Mouse (Mus musculus) midbrain, embryonic 10.5 days (tissue): ENCODE measurements around the gene Zfp775. TPM values are rescaled to one million over a fixed set of nuclear protein-coding genes. Genes with fewer than 3 reads are reported as not detected.

ENCODE experiments used
- DNase-seq: peaks from one replicate; pipeline ENCODE4 v3.0.0-alpha.2; 2017; ENCODE audit warnings: low spot score
- H3K27ac ChIP-seq: fragments of 300-500 bp; sonication (generic); replicated peaks from 2 replicates; pipeline ENCODE4 v1.5.1; 2016; ENCODE audit warnings: mild to moderate bottlenecking
- H3K27me3 ChIP-seq: fragments of 300-500 bp; sonication (generic); 2 replicates; pipeline ENCODE4 v1.6.1; 2016; ENCODE audit warnings: low read depth, mild to moderate bottlenecking; ENCODE audit not compliant: poor library complexity, severe bottlenecking
- H3K36me3 ChIP-seq: fragments of 300-500 bp; sonication (generic); 2 replicates; pipeline ENCODE4 v1.6.1; 2016; ENCODE audit warnings: mild to moderate bottlenecking, moderate library complexity
- H3K4me1 ChIP-seq: fragments of 300-500 bp; sonication (generic); 2 replicates; pipeline ENCODE4 v1.6.1; 2016
- H3K4me3 ChIP-seq: fragments of 300-500 bp; sonication (generic); 2 replicates; pipeline ENCODE4 v1.5.1; 2016; ENCODE audit warnings: mild to moderate bottlenecking, moderate library complexity
- H3K9me3 ChIP-seq: fragments of 300-500 bp; sonication (generic); replicated peaks from 2 replicates; pipeline ENCODE4 v1.6.1; 2016; ENCODE audit warnings: mild to moderate bottlenecking
- WGBS: fragments of 180-500 bp; shearing (Covaris S2); methylation state at CpG from one replicate; pipeline ENCODE4 v1.1.7; 2016; 5-methylcytosine and 5-hydroxymethylcytosine counted together
- polyA plus RNA-seq: library from polyadenylated mRNA; unstranded; fragments of >200 nt; fragmentation: Nextera tagmentation; extraction: Ambion mirVana; gene quantifications from 2 replicates; pipeline ENCODE4 v1.2.1, GENCODE M21; 2016

The Zfp775 gene
- 10.3 and 11.4 TPM in 2 replicates for polyA plus RNA-seq

DNA sequence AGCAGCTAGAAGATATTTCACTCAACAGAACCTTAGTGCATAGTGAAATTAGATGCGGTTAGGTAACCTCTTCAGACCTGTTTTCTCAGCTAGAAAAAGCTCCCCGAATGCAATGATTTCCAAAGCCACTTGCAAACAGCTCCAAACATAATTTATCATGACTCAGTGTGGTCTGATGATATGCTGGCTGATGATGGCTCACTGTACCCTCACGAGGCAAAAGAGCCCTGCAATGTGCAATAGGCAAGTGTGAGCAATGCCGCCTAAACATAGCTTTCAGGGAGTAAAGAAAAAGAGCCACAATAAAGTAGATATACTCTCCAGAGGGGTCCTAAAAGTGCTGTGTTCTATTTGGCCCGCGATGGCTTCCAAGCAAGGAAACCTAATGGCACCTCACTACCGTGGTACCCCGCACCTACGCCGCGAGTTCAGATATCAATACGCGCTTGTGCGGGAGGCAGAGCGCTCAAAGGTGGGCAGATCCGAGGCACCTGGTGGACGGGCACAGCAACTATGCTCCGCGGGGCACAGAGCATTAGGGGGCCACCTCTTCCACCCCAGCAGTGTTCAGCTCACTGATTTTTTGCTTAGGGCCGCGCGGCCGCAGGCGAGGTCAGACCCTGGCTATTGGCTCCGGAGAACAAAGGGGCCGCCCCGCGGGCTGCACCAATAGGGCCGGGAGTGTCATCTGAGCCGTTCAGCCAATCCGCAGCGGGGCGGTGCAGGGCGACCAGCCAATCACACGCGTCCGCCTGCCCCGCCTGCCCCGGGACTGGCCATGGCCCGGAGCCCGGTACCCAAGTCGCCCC, at the start of gene Zfp775:
Zfp775 (plus strand) TSS at position 793 of the 809 bp plus-strand sequence.
- Histone ChIP-seq H3K27ac (peak within 1 kb of the TSS; percentile 94), H3K36me3 (peaks cover 46% of the 10 kb centered on the region), H3K4me1 (peaks cover 21% of the 10 kb centered on the region), H3K4me3 (peak within 1 kb of the TSS; percentile 66), H3K27me3 (no peaks in the 10 kb centered on the region), H3K9me3 (peaks cover 15% of the 10 kb centered on the region)
- DNase-seq = peak; percentile 97
- WGBS = 6% methylated on average over 42 of the region's 42 CpGs

GRCm38 (mm10) chr6:48552918-48553317, 48.9 kb upstream of the Zfp775 start:
- H3K4me3 ChIP-seq = no peak overlapping the region
- H3K27me3 ChIP-seq = no peaks in the 10 kb centered on the region
- H3K36me3 ChIP-seq = peaks cover 13% of the 10 kb centered on the region
- no peak for DNase-seq
- H3K9me3 ChIP-seq = no peaks in the 10 kb centered on the region
- peaks cover 21% of the 10 kb centered on the region for H3K4me1 ChIP-seq
- no peak overlapping the region for H3K27ac ChIP-seq
- WGBS = 65% methylated on average over 4 of the region's 4 CpGs

DNA sequence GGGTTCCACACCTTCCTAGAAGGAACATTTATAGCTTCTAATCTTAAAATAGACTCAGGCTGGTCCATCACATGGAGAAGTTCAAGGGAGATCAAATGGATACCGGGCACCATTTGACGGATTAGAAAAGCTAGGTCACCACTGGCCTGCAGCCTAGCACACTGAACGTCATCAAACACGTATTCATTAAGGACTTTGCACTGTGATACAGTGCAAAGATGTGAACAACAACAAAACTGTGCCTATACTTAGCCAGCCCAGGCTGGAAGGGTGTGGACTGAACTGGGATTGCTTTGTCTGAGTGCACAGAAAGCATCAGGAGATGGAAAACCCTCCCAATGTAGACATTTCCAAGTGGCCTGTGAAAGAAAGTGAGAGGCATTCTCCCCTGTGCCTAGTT, 48.0 kb upstream of the Zfp775 start:
- Histone ChIP-seq H3K36me3 (peaks cover 19% of the 10 kb centered on the region), H3K4me3 (peak overlapping the region; percentile 63), H3K27ac (peak overlapping the region; percentile 92), H3K4me1 (peaks cover 21% of the 10 kb centered on the region), H3K27me3 (no peaks in the 10 kb centered on the region), H3K9me3 (no peaks in the 10 kb centered on the region)
- 87% methylated on average over 4 of the region's 4 CpGs for WGBS
- no peak for DNase-seq

- peaks cover 21% of the 10 kb centered on the region for H3K4me1 ChIP-seq
- peak within 1 kb of the TSS; percentile 92 for H3K27ac ChIP-seq
- H3K9me3 ChIP-seq = no peaks in the 10 kb centered on the region
- H3K27me3 ChIP-seq = no peaks in the 10 kb centered on the region
- peaks cover 25% of the 10 kb centered on the region for H3K36me3 ChIP-seq
- DNase-seq = peak; percentile 93
- under 1% methylated on average over 39 of the region's 39 CpGs for WGBS
- peak within 1 kb of the TSS; percentile 63 for H3K4me3 ChIP-seq
Measured at GRCm38 (mm10) chr6:48554280-48555103, 47.4 kb upstream of the Zfp775 start, which contains the start of gene Lrrc61. Gene Lrrc61 (plus strand): TSS chr6:48554796.

- Histone ChIP-seq H3K4me1 (peaks cover 21% of the 10 kb centered on the region), H3K4me3 (peak overlapping the region; percentile 63), H3K27ac (peak overlapping the region; percentile 92), H3K36me3 (peaks cover 27% of the 10 kb centered on the region), H3K27me3 (no peaks in the 10 kb centered on the region), H3K9me3 (no peaks in the 10 kb centered on the region)
- 31% methylated on average over 13 of the region's 14 CpGs for WGBS
- peak; percentile 66 for DNase-seq
Measured at GRCm38 (mm10) chr6:48555104-48555890, 46.6 kb upstream of the Zfp775 start.

DNA sequence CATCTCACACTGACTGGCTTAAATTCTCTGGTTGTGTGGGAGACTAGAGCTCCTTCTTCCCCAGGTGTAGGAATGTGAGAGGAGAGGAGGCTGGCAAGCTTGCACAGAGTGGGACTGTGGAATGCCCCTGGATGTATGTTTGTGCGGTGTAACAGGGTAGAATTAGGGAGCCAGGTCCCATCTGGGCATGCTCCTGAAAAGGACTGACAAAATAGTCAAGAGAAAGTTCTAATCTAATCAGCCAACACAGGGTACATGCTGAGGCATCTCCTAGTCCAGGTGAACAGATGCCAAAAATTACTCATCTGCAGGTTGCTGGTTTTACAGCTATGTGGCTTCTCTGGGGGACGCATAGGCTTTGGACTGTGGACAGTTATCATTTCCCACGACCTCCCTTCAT, 45.9 kb upstream of the Zfp775 start:
- Histone ChIP-seq H3K9me3 (no peaks in the 10 kb centered on the region), H3K4me3 (peak overlapping the region; percentile 63), H3K4me1 (peaks cover 21% of the 10 kb centered on the region), H3K27me3 (no peaks in the 10 kb centered on the region), H3K36me3 (peaks cover 30% of the 10 kb centered on the region), H3K27ac (peak overlapping the region; percentile 92)
- 88% methylated on average over 3 of the region's 3 CpGs for WGBS
- DNase-seq = no peak

DNA sequence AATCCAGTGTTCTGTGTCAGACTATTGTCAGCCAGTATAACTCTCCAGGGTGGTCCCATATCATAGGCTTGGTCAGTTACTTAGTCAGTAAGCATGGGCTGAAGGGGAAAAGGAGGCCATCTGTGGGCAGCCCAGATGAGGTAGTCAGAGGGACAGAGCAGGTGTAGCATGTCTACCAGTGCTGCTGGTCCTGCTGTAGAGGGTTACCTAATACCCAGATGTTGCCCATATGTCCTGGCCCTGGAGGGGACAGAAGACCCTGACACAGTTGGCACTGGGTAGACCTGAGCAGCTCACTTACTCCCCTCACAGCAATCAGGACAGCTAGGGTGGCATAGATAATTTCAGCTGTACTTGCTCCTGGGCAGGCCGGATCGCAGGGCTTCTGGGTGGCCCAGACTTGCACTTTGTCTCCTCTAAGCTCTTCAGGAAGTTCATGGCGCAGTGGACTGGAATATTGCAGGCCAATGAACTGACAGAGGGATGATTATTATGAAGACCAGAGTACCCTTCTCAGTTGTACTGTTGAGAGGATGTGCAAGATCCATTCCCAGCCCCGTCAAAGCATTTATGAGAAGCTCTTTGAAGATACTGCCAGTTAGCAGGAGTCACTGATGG, 36.1 kb upstream of the Zfp775 start:
- H3K9me3 ChIP-seq = no peaks in the 10 kb centered on the region
- H3K4me3 ChIP-seq = no peak overlapping the region
- no peaks in the 10 kb centered on the region for H3K27me3 ChIP-seq
- H3K36me3 ChIP-seq = peaks cover 72% of the 10 kb centered on the region
- H3K4me1 ChIP-seq = no peaks in the 10 kb centered on the region
- no peak for DNase-seq
- 94% methylated on average over 4 of the region's 4 CpGs for WGBS
- H3K27ac ChIP-seq = no peak overlapping the region

DNA sequence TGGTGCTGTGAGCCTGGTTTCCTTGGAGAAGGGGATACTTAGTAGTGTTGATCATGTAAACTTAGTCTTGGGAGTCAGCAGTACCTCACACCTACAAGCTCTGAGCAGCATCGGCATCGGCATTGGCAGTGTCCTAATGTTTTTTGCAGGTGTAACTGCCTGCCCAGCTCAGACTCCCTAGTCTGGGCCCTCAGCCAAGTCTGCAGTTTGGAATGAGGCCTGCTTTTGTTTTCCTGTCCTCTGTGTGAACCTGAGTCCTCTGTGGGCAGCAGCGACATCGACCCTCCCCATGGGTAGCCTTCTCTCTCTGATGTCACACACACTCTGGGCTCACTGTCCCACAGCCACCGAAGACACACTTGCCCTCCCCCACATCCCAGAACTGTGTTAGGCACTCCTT, 35.6 kb upstream of the Zfp775 start:
- 95% methylated on average over 5 of the region's 5 CpGs for WGBS
- Histone ChIP-seq H3K36me3 (peaks cover 69% of the 10 kb centered on the region), H3K4me1 (no peaks in the 10 kb centered on the region), H3K27ac (no peak overlapping the region), H3K9me3 (no peaks in the 10 kb centered on the region), H3K27me3 (no peaks in the 10 kb centered on the region), H3K4me3 (no peak overlapping the region)
- no peak for DNase-seq

GRCm38 (mm10) chr6:48568036-48568984, 33.6 kb upstream of the Zfp775 start:
- peaks cover 55% of the 10 kb centered on the region for H3K36me3 ChIP-seq
- H3K9me3 ChIP-seq = no peaks in the 10 kb centered on the region
- no peak for DNase-seq
- H3K4me1 ChIP-seq = peaks cover 5% of the 10 kb centered on the region; the same call in 1 of the 2 replicates
- no peak overlapping the region for H3K4me3 ChIP-seq
- 88% methylated on average over 21 of the region's 21 CpGs for WGBS
- H3K27me3 ChIP-seq = no peaks in the 10 kb centered on the region
- H3K27ac ChIP-seq = no peak overlapping the region

DNA sequence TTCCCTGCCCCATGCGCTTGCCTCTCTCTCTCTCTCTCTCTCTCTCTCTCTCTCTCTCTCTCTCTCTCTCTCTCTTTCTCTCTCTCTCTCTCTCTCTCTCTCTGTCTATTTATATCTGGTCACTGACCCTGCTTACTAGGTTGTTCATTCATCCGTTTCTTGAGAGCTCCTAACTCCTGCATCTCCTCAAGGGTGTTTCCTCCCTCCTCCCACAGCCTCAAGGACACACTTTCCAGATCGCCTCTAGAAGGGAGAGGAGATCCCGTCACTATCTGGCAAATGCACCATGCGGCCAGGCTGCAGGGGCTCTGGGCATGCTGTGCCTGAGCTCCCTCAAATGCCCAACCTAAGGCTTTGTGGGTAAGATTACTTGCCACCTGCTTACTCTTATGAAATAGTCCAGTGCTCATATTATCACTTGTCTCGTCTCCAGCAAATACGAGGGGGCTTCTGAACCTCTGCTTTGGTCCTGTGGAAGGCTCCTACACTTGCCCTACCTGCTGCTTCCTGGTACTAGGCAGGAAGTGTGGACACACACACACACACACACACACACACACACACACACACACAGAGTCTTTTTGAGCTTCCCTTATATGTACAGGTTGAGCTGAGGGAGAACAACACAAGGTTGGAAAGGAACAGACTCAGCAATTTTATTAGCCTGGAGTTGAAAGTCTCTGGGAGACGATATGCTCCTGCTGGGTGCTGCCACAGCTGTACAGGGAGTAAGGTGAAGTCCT, 32.6 kb upstream of the Zfp775 start:
- Histone ChIP-seq H3K27ac (no peak overlapping the region), H3K27me3 (no peaks in the 10 kb centered on the region), H3K4me1 (peaks cover 5% of the 10 kb centered on the region; the same call in 1 of the 2 replicates), H3K4me3 (no peak overlapping the region), H3K36me3 (peaks cover 48% of the 10 kb centered on the region), H3K9me3 (no peaks in the 10 kb centered on the region)
- 86% methylated on average over 8 of the region's 8 CpGs for WGBS
- DNase-seq = no peak

GRCm38 (mm10) chr6:48572014-48572413, 29.8 kb upstream of the Zfp775 start:
- Histone ChIP-seq H3K27ac (no peak overlapping the region), H3K4me3 (no peak overlapping the region), H3K36me3 (peaks cover 27% of the 10 kb centered on the region), H3K9me3 (no peaks in the 10 kb centered on the region), H3K4me1 (peaks cover 5% of the 10 kb centered on the region; the same call in 1 of the 2 replicates), H3K27me3 (no peaks in the 10 kb centered on the region)
- DNase-seq = no peak
- WGBS = 90% methylated on average over 5 of the region's 5 CpGs
